Mouse (Mus musculus) MEL (cell line): ENCODE data around the gene Cldn9.

Experiments
- CHD2 ChIP-seq: IDR thresholded peaks from 2 replicates; pipeline ENCODE4 v1.6.1; 2011; ENCODE audit warnings: low read length, improper control_type of control experiment
- CTCF ChIP-seq, 3 experiments: IDR thresholded peaks in 2 of 3; conservative IDR thresholded peaks in 1 of 3; 2 replicates each; pipeline ENCODE4 v1.5.1; 2011 to 2012; ENCODE audit warnings: low read length in 3 of 3, low read depth in 2 of 3, mild to moderate bottlenecking in 2 of 3, improper control_type of control experiment in 1 of 3, inconsistent platforms in 1 of 3, mixed read lengths in 1 of 3, moderate library complexity in 1 of 3; ENCODE audit not compliant: control insufficient read depth in 1 of 3, insufficient read depth in 1 of 3, poor library complexity in 1 of 3, severe bottlenecking in 1 of 3
- JUND ChIP-seq: IDR thresholded peaks from 2 replicates; pipeline ENCODE4 v1.6.1; 2011; ENCODE audit warnings: low read depth, mild to moderate bottlenecking, improper control_type of control experiment, low read length
- NELFE ChIP-seq: IDR thresholded peaks from 2 replicates; pipeline ENCODE4 v1.6.1; 2011; ENCODE audit warnings: low read depth, low read length, improper control_type of control experiment
- POLR2A ChIP-seq, 2 experiments: IDR thresholded peaks; 2 replicates each; pipeline ENCODE4 v1.6.1; 2011 to 2012; ENCODE audit warnings: low read length in 2 of 2, mild to moderate bottlenecking in 2 of 2, control low read depth in 1 of 2, improper control_type of control experiment in 1 of 2, low read depth in 1 of 2, moderate library complexity in 1 of 2; ENCODE audit not compliant: control insufficient read depth in 1 of 2, insufficient read depth in 1 of 2, poor library complexity in 1 of 2
- POLR2AphosphoS2 ChIP-seq: IDR thresholded peaks from 2 replicates; pipeline ENCODE4 v1.6.1; 2011; ENCODE audit warnings: low read length, improper control_type of control experiment
- TCF12 ChIP-seq: IDR thresholded peaks from 2 replicates; pipeline ENCODE4 v1.6.1; 2014; ENCODE audit warnings: low read depth, mild to moderate bottlenecking, inconsistent platforms, low read length, improper control_type of control experiment, moderate library complexity
- ZMIZ1 ChIP-seq: IDR thresholded peaks from 2 replicates; pipeline ENCODE4 v1.6.1; 2012; ENCODE audit warnings: low read depth, mild to moderate bottlenecking, inconsistent platforms, low read length, improper control_type of control experiment, moderate library complexity

- TF ChIP-seq TCF12 (no peak), POLR2AphosphoS2 (no peak), JUND (no peak), NELFE (no peak), CTCF (IDR thresholded peaks at IDR 0.05 in 2 of 3, conservative IDR thresholded peaks at IDR 0.05 in 1 of 3; ENCODE audit: control insufficient read depth in 1 of 3, insufficient read depth in 1 of 3, low read depth in 2 of 3, low read length in 3 of 3, poor library complexity in 1 of 3, severe bottlenecking in 1 of 3) (no peak), POLR2A (IDR thresholded peaks at IDR 0.05; ENCODE audit: control insufficient read depth in 1 of 2, insufficient read depth in 1 of 2, low read depth in 1 of 2, low read length in 2 of 2, poor library complexity in 1 of 2) (no peak), CHD2 (no peak), ZMIZ1 (no peak)
Measured at GRCm38 (mm10) chr17:23644613-23645495, 39.0 kb downstream of the Cldn9 start, which contains the start of gene Mmp25.
